Mouse (Mus musculus): ENCODE data around the gene Ttc25.

DNA sequence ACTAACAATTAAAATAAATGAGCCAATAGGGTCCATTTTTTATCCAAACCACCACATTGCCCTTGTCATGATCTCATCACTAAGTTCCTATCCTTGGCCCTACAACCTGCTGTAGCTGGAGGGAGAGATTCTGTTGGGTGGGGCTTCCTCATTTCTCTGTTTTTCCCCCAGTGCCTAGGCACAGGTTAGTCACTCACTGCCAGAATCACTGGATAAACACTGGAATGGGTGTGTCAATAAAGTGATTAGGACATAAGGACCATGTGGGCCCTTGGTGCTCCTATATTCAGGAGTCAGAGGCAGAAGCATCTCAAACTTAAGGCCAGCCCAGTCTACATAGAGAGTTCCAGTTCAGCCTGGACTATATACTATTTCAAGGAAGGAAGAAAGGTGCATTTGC, 8.9 kb upstream of the Ttc25 start:
- no peak for TF ChIP-seq CTCF (IDR thresholded peaks at IDR 0.05; ENCODE audit: extremely low read depth, insufficient read depth, low read length)
- TF ChIP-seq POLR2A (IDR thresholded peaks at IDR 0.05; ENCODE audit: extremely low read depth, insufficient read depth, low read length): no peak
